Mouse (Mus musculus) embryonic facial prominence, embryonic 15.5 days (tissue): ENCODE measurements around the gene Nrxn1. TPM values are rescaled to one million over a fixed set of nuclear protein-coding genes. Genes with fewer than 3 reads are reported as not detected.
"Not testable (repeated sequence)": the region's sequence is repeated elsewhere in the genome, so short reads cannot be mapped to it uniquely, and the experiment has no call there.

Experiments
- ATAC-seq: fragments of 200-750 bp; cut with Nextera tagmentation; 2 replicates; pipeline ENCODE4 v1.8.0; 2017; ENCODE audit warnings: low read depth, moderate TSS enrichment; ENCODE audit not compliant: insufficient number of reproducible peaks, low FRiP score, low TSS enrichment
- H3K27ac ChIP-seq: fragments of 300-500 bp; sonication (generic); replicated peaks from 2 replicates; pipeline ENCODE4 v1.5.1; 2015; ENCODE audit warnings: mild to moderate bottlenecking, inconsistent platforms
- H3K27me3 ChIP-seq: fragments of 300-500 bp; sonication (generic); 2 replicates; pipeline ENCODE4 v1.6.1; 2015; ENCODE audit warnings: inconsistent platforms
- H3K36me3 ChIP-seq: fragments of 300-500 bp; sonication (generic); 2 replicates; pipeline ENCODE4 v1.6.1; 2015; ENCODE audit warnings: mild to moderate bottlenecking, inconsistent platforms
- H3K4me1 ChIP-seq: fragments of 300-500 bp; sonication (generic); 2 replicates; pipeline ENCODE4 v1.6.1; 2015; ENCODE audit warnings: inconsistent platforms
- H3K4me2 ChIP-seq: fragments of 300-500 bp; sonication (generic); replicated peaks from 2 replicates; pipeline ENCODE4 v1.6.1; 2015; ENCODE audit warnings: mild to moderate bottlenecking, inconsistent platforms
- H3K4me3 ChIP-seq: fragments of 300-500 bp; sonication (generic); replicated peaks from 2 replicates; pipeline ENCODE4 v1.5.1; 2015; ENCODE audit warnings: mild to moderate bottlenecking, inconsistent platforms
- H3K9ac ChIP-seq: fragments of 300-500 bp; sonication (generic); 2 replicates; pipeline ENCODE4 v1.6.1; 2015; ENCODE audit warnings: inconsistent platforms
- H3K9me3 ChIP-seq: fragments of 300-500 bp; sonication (generic); replicated peaks from 2 replicates; pipeline ENCODE4 v1.6.1; 2016; ENCODE audit warnings: inconsistent platforms
- WGBS: fragments of 180-500 bp; shearing (Covaris S2); methylation state at CpG from one replicate; pipeline ENCODE4 v1.1.7; 2015; 5-methylcytosine and 5-hydroxymethylcytosine counted together
- polyA plus RNA-seq: library from polyadenylated mRNA; unstranded; fragments of >200 nt; fragmentation: Nextera tagmentation; extraction: Ambion mirVana; gene quantifications from 2 replicates; pipeline ENCODE4 v1.2.1, GENCODE M21; 2015

The Nrxn1 gene
- polyA plus RNA-seq, 1 experiment from 2014 or later, result 12.6 TPM

- not testable (repeated sequence) for H3K4me1 ChIP-seq, ATAC-seq, H3K27ac ChIP-seq, H3K4me2 ChIP-seq, H3K9me3 ChIP-seq, H3K4me3 ChIP-seq, H3K27me3 ChIP-seq, H3K36me3 ChIP-seq, H3K9ac ChIP-seq
- WGBS, result 88% methylated on average over 1 of the region's 1 CpGs
Observed at GRCm38 (mm10) chr17:90235674-90236073, 857.2 kb downstream of the Nrxn1 start.

DNA sequence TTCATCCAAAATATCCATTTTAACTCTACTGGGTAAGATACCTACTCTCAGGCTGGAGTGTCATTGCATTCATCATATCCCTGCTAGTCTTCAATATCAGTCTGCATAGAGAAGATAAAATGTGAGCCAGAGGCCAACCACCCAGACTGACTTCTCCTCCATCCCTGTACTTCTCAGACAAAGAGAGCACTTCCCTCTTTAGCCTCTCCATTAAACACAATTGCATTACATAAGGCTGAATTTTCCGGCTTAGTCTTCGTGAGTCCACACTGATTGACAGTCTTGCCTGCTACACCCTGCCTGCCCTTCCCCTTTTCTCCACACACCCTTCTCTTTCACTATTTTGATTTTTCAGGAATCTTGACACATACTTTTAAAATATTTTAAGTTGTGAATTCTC lies 858.1 kb downstream of the Nrxn1 start:
- Histone ChIP-seq H3K36me3 (no peaks in the 10 kb centered on the region), H3K9me3 (no peaks in the 10 kb centered on the region), H3K4me3 (no peak overlapping the region), H3K4me1 (no peaks in the 10 kb centered on the region), H3K27ac (no peak overlapping the region), H3K4me2 (no peak overlapping the region), H3K27me3 (no peaks in the 10 kb centered on the region), H3K9ac (no peak overlapping the region)
- 74% methylated on average over 2 of the region's 2 CpGs for WGBS
- no peak for ATAC-seq

DNA sequence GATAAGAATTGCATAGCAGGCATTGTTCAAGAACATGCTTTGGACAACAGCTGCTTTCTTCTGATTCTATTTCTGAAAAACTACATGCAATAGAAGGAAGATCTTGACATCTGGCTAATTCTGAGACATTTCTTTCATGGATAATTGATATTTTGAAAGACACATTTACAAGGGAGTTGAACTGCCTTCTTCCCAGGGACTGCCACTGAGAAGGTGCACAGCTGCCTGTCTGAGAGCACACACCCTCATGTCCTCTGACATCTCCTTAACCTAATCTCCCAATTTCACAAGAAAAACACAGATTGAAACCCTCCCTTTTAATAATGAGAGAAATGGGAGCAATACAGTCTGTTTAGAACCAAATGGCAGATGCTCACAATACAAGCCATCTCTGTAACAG lies 884.3 kb downstream of the Nrxn1 start:
- no peak overlapping the region for H3K27ac ChIP-seq
- ATAC-seq, result no peak
- no peak overlapping the region for H3K9ac ChIP-seq
- no peaks in the 10 kb centered on the region for H3K36me3 ChIP-seq
- no peaks in the 10 kb centered on the region for H3K4me1 ChIP-seq
- H3K9me3 ChIP-seq, result no peaks in the 10 kb centered on the region
- no peak overlapping the region for H3K4me2 ChIP-seq
- H3K4me3 ChIP-seq, result no peak overlapping the region
- no peaks in the 10 kb centered on the region for H3K27me3 ChIP-seq

DNA sequence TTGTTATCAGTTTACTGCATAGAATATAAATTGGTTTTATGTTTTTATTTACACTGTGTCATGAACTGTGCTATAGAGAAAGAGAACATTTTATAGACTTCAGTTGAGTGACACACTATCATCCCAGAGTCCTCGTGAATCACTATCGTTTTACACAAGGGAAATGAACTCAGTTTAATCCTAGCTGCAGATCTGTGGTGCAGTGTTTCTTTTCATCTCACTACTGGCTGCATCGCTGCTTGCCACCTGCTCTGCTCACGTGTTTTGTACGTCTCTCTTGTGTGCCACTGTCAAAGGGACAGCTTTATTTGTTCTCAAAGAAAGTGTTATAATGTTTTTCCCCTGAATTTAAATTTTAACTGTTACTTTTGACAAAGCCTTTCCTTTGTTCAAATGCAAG lies 885.3 kb downstream of the Nrxn1 start:
- no peaks in the 10 kb centered on the region for H3K9me3 ChIP-seq
- no peak overlapping the region for H3K4me3 ChIP-seq
- no peak overlapping the region for H3K9ac ChIP-seq
- H3K36me3 ChIP-seq, result no peaks in the 10 kb centered on the region
- ATAC-seq, result no peak
- 62% methylated on average over 5 of the region's 5 CpGs for WGBS
- H3K27me3 ChIP-seq, result no peaks in the 10 kb centered on the region
- H3K4me1 ChIP-seq, result no peaks in the 10 kb centered on the region
- no peak overlapping the region for H3K4me2 ChIP-seq
- no peak overlapping the region for H3K27ac ChIP-seq

GRCm38 (mm10) chr17:90203993-90204392 lies 888.9 kb downstream of the Nrxn1 start:
- Histone ChIP-seq H3K4me3 (no peak overlapping the region), H3K36me3 (no peaks in the 10 kb centered on the region), H3K27ac (no peak overlapping the region), H3K4me2 (no peak overlapping the region), H3K27me3 (no peaks in the 10 kb centered on the region), H3K9me3 (no peaks in the 10 kb centered on the region), H3K9ac (no peak overlapping the region), H3K4me1 (no peaks in the 10 kb centered on the region)
- no peak for ATAC-seq

- Histone ChIP-seq H3K4me1 (no peaks in the 10 kb centered on the region), H3K27ac (no peak overlapping the region), H3K36me3 (no peaks in the 10 kb centered on the region), H3K4me3 (no peak overlapping the region), H3K4me2 (no peak overlapping the region), H3K9me3 (no peaks in the 10 kb centered on the region), H3K9ac (no peak overlapping the region), H3K27me3 (no peaks in the 10 kb centered on the region)
- ATAC-seq, result no peak
- WGBS, result 73% methylated on average over 2 of the region's 2 CpGs
Observed at GRCm38 (mm10) chr17:90202785-90203184, 890.1 kb downstream of the Nrxn1 start.

DNA sequence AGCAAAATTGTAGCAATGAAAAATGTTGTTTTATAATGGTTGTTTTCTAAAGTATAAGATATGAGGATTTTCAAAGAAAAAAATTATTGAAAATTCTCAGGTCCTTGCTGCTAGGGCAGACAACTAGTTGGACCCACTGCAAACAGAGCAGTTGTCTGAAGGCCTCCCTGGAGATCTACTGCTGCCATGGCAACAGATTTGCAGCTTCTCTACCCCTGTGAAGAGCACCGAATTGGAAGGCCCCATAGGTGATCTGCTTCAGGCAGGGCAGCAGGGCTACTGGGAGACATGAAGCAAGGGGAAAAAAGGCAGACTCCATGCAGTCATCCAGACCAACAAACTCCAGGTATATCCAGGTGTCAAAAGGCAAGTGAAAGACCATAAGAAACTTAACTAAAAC lies 896.1 kb downstream of the Nrxn1 start:
- WGBS, result 9% methylated on average over 1 of the region's 1 CpGs
- no peak overlapping the region for H3K4me2 ChIP-seq
- no peak overlapping the region for H3K4me3 ChIP-seq
- H3K9me3 ChIP-seq, result no peaks in the 10 kb centered on the region
- no peak overlapping the region for H3K9ac ChIP-seq
- ATAC-seq, result no peak
- H3K4me1 ChIP-seq, result no peaks in the 10 kb centered on the region
- no peaks in the 10 kb centered on the region for H3K36me3 ChIP-seq
- no peaks in the 10 kb centered on the region for H3K27me3 ChIP-seq
- no peak overlapping the region for H3K27ac ChIP-seq

DNA sequence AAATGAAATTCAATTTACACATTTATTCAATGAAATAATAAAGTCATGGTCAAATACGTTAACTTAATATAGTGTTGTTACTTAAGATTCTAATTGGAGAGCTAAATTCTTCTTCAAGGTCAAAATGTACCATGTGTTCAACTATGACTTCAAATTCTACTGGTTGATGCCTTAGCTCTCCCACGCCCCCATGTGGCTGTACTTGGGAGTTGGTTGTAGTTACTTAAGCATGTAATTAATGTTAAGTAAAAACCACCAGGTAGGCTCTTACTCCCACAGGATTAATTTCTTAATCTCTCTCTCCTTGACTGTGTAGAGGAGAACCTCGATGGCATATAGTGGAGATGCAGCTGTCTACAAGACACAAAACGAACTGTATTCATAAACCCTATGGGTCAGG lies 951.3 kb downstream of the Nrxn1 start:
- 48% methylated on average over 4 of the region's 4 CpGs for WGBS

DNA sequence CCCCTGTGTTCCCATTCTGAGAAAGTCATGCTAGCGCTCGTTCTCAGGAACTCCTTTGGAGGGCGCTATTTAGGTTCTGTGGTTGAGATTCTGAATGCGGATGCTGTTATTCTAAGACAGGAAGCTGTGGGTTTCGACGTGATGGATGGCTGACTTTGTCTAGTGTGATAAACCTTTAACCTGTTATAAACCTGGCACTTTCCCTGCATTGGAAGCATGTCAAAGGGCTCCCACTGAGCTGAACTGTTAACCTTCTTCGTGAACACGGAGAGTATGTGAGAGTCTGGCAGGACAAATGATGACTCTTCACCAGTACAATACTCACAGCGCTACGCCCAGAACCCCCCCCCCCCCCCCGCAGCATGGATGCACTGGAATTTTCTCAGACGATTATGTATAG lies 962.0 kb downstream of the Nrxn1 start:
- H3K27ac ChIP-seq, result no peak overlapping the region
- H3K4me1 ChIP-seq, result no peaks in the 10 kb centered on the region
- no peaks in the 10 kb centered on the region for H3K9me3 ChIP-seq
- H3K9ac ChIP-seq, result no peak overlapping the region
- no peak for ATAC-seq
- H3K27me3 ChIP-seq, result no peaks in the 10 kb centered on the region
- H3K4me3 ChIP-seq, result no peak overlapping the region
- no peaks in the 10 kb centered on the region for H3K36me3 ChIP-seq
- 76% methylated on average over 12 of the region's 12 CpGs for WGBS
- H3K4me2 ChIP-seq, result no peak overlapping the region

More for the DNA sequence above, 951.3 kb downstream of the Nrxn1 start:
- Histone ChIP-seq H3K9me3 (no peaks in the 10 kb centered on the region), H3K4me2 (no peak overlapping the region), H3K27ac (no peak overlapping the region), H3K9ac (no peak overlapping the region), H3K36me3 (no peaks in the 10 kb centered on the region), H3K27me3 (no peaks in the 10 kb centered on the region), H3K4me3 (no peak overlapping the region), H3K4me1 (no peaks in the 10 kb centered on the region)
- no peak for ATAC-seq

GRCm38 (mm10) chr17:90129183-90129582 lies 963.7 kb downstream of the Nrxn1 start:
- H3K27me3 ChIP-seq, result no peaks in the 10 kb centered on the region
- no peak overlapping the region for H3K27ac ChIP-seq
- no peaks in the 10 kb centered on the region for H3K4me1 ChIP-seq
- H3K9ac ChIP-seq, result no peak overlapping the region
- no peak for ATAC-seq
- H3K4me3 ChIP-seq, result no peak overlapping the region
- no peaks in the 10 kb centered on the region for H3K36me3 ChIP-seq
- WGBS, result 82% methylated on average over 2 of the region's 2 CpGs
- no peak overlapping the region for H3K4me2 ChIP-seq
- no peaks in the 10 kb centered on the region for H3K9me3 ChIP-seq

GRCm38 (mm10) chr17:90127561-90127960 lies 965.3 kb downstream of the Nrxn1 start:
- no peaks in the 10 kb centered on the region for H3K36me3 ChIP-seq
- H3K4me3 ChIP-seq, result no peak overlapping the region
- H3K27me3 ChIP-seq, result no peaks in the 10 kb centered on the region
- ATAC-seq, result no peak
- H3K4me1 ChIP-seq, result no peaks in the 10 kb centered on the region
- no peaks in the 10 kb centered on the region for H3K9me3 ChIP-seq
- H3K4me2 ChIP-seq, result no peak overlapping the region
- WGBS, result 71% methylated on average over 1 of the region's 1 CpGs
- H3K9ac ChIP-seq, result no peak overlapping the region
- H3K27ac ChIP-seq, result no peak overlapping the region

GRCm38 (mm10) chr17:90122796-90123481 lies 969.9 kb downstream of the Nrxn1 start:
- Histone ChIP-seq H3K27me3 (no peaks in the 10 kb centered on the region), H3K4me3 (no peak overlapping the region), H3K9me3 (no peaks in the 10 kb centered on the region), H3K4me2 (no peak overlapping the region), H3K4me1 (no peaks in the 10 kb centered on the region), H3K27ac (no peak overlapping the region), H3K36me3 (no peaks in the 10 kb centered on the region), H3K9ac (no peak overlapping the region)
- no peak for ATAC-seq
- WGBS, result 79% methylated on average over 5 of the region's 5 CpGs
